Mouse (Mus musculus) lung, embryonic 15.5 days (tissue): ENCODE measurements around the gene Ak7. TPM values are rescaled to one million over a fixed set of nuclear protein-coding genes. Genes with fewer than 3 reads are reported as not detected.

ENCODE experiments used
- ATAC-seq: fragments of 200-750 bp; cut with Nextera tagmentation; 2 replicates; pipeline ENCODE4 v1.8.0; 2017; ENCODE audit warnings: moderate number of reproducible peaks, borderline replicate concordance; ENCODE audit not compliant: low FRiP score, low TSS enrichment; ENCODE audit errors: extremely low read depth
- H3K27ac ChIP-seq: fragments of 300-500 bp; sonication (generic); 2 replicates; pipeline ENCODE4 v1.5.1; 2015; ENCODE audit warnings: moderate library complexity, mild to moderate bottlenecking, inconsistent platforms
- H3K27me3 ChIP-seq: fragments of 300-500 bp; sonication (generic); 2 replicates; pipeline ENCODE4 v1.6.1; 2015; ENCODE audit warnings: inconsistent platforms
- H3K36me3 ChIP-seq: fragments of 300-500 bp; sonication (generic); 2 replicates; pipeline ENCODE4 v1.6.1; 2015; ENCODE audit warnings: inconsistent platforms
- H3K4me1 ChIP-seq: fragments of 300-500 bp; sonication (generic); 2 replicates; pipeline ENCODE4 v1.6.1; 2015; ENCODE audit warnings: inconsistent platforms
- H3K4me2 ChIP-seq: fragments of 300-500 bp; sonication (generic); 2 replicates; pipeline ENCODE4 v1.6.1; 2015; ENCODE audit warnings: inconsistent platforms, mild to moderate bottlenecking, moderate library complexity
- H3K4me3 ChIP-seq: fragments of 300-500 bp; sonication (generic); 2 replicates; pipeline ENCODE4 v1.5.1; 2015; ENCODE audit warnings: mild to moderate bottlenecking, inconsistent platforms
- H3K9ac ChIP-seq: fragments of 300-500 bp; sonication (generic); 2 replicates; pipeline ENCODE4 v1.6.1; 2015; ENCODE audit warnings: inconsistent platforms
- H3K9me3 ChIP-seq: fragments of 300-500 bp; sonication (generic); 2 replicates; pipeline ENCODE4 v1.6.1; 2016; ENCODE audit warnings: inconsistent platforms
- WGBS: fragments of 180-500 bp; shearing (Covaris S2); methylation state at CpG from one replicate; pipeline ENCODE4 v1.1.7; 2015; 5-methylcytosine and 5-hydroxymethylcytosine counted together
- polyA plus RNA-seq: library from polyadenylated mRNA; unstranded; fragments of >200 nt; fragmentation: Nextera tagmentation; extraction: Ambion mirVana; gene quantifications from 2 replicates; pipeline ENCODE4 v1.2.1, GENCODE M21; 2015

The Ak7 gene
- polyA plus RNA-seq, 1 experiment from 2014 or later: 1.0 TPM

DNA sequence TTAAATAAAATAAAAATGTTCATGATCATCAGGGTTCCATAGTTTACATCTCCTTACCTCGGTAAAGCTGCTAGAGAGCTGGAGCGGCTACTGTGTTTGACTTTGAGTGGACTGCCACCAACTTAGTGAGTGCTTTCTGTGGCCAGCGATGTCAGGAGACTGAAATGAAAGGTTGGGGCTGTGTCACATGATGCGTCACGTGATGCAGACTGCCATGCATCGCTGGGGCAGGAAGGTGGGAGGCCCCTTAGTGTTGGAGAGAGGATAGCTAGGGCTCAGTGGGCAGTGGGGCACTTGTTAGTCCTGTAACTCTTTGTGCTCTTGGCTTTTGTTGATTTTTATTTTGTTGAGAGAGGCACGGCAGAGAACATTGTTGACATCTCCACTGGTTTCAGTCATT lies 9.9 kb upstream of the Ak7 start:
- no peaks in the 10 kb centered on the region for H3K4me1 ChIP-seq
- no peaks in the 10 kb centered on the region for H3K27me3 ChIP-seq
- no peaks in the 10 kb centered on the region for H3K9me3 ChIP-seq
- WGBS: 82% methylated on average over 7 of the region's 7 CpGs
- H3K27ac ChIP-seq: no peak overlapping the region
- no peak overlapping the region for H3K4me2 ChIP-seq
- ATAC-seq: no peak
- H3K36me3 ChIP-seq: 0 out of 2 replicates have a peak, but pooled peaks cover 8% of the 10 kb centered on the region
- no peak overlapping the region for H3K4me3 ChIP-seq
- no peak overlapping the region for H3K9ac ChIP-seq

DNA sequence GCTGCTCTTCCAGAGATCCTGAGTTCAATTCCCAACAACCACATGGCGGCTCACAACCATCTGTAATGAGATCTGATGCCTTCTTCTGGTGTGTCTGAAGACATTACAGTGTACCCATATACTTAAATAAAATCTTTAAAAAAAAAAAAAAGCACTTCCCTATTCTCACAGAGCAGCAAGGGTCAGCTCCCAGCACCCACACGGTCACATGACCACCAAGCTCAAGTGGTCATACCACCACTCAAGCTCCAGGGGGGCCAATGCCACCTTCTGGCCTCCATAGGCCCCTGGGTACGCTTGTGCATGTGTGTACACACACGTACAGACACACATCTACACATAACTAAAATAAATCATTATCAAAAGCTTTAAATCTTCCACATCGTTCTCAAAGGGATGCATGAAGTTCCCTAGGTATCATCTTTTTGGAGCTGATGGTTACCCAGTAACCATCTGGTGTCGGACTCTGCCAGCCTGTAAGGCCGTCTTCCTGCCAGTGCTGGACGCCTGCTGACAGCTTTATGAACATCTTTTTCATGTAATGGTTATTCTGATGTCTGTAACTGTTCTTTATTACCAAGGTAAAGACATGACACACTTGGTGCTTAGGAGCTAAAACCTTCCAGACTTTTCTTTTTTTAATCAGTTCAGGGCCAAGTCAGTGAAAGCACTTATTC lies 8.5 kb upstream of the Ak7 start:
- no peak overlapping the region for H3K4me2 ChIP-seq
- H3K9me3 ChIP-seq: no peaks in the 10 kb centered on the region
- H3K27me3 ChIP-seq: no peaks in the 10 kb centered on the region
- no peak overlapping the region for H3K27ac ChIP-seq
- no peak overlapping the region for H3K4me3 ChIP-seq
- peaks cover 14% of the 10 kb centered on the region; the same call in 1 of the 2 replicates for H3K36me3 ChIP-seq
- no peaks in the 10 kb centered on the region for H3K4me1 ChIP-seq
- H3K9ac ChIP-seq: no peak overlapping the region
- WGBS: 88% methylated on average over 8 of the region's 8 CpGs
- ATAC-seq: no peak

DNA sequence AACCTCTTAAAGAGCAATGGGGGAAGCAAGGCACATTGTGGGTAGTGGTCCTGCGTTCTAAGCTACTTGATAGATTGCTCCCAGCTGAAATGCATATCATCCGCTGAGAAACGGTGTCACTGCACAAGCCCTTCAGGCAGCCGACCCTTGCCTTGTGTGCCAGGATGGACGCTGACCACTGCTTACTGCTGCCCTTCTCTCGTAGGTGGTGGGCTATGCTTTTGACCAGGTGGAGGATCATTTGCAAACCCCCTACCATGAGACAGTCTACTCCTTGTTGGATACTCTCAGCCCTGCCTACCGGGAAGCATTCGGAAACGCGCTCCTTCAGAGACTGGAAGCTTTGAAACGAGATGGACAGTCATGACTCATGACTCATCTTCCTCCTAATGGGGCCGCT lies 5.3 kb upstream of the Ak7 start:
- H3K4me2 ChIP-seq: no peak overlapping the region
- no peak overlapping the region for H3K4me3 ChIP-seq
- no peak overlapping the region for H3K27ac ChIP-seq
- ATAC-seq: no peak
- peaks cover 1% of the 10 kb centered on the region; the same call in 1 of the 2 replicates for H3K4me1 ChIP-seq
- H3K9ac ChIP-seq: no peak overlapping the region
- 85% methylated on average over 12 of the region's 12 CpGs for WGBS
- peaks cover 14% of the 10 kb centered on the region; the same call in 1 of the 2 replicates for H3K36me3 ChIP-seq
- H3K9me3 ChIP-seq: no peaks in the 10 kb centered on the region
- no peaks in the 10 kb centered on the region for H3K27me3 ChIP-seq

DNA sequence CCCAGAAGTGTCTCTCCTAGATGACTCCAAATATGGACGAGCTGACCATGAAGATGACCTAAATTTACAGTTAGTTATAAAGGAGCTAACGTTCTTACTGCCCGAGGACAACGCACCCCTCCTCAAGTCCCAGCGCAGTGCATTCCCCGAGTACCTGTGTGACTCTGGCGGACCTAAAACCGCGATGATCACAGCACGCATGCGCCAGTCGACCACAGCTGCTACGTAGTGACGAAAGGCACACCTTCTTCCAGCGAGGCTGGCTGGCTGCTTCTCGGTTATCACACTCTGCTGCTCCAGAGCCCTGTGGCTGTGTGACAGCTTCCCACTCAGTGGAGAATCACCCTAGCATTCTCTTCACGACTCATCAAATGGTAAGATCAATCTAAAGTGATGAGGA lies 12.8 kb downstream of the Ak7 start:
- H3K27ac ChIP-seq: no peak overlapping the region
- H3K36me3 ChIP-seq: no peaks in the 10 kb centered on the region
- H3K9ac ChIP-seq: no peak overlapping the region
- H3K9me3 ChIP-seq: no peaks in the 10 kb centered on the region
- H3K4me2 ChIP-seq: peak overlapping the region; percentile 23; the same call in 1 of the 2 replicates
- no peaks in the 10 kb centered on the region for H3K4me1 ChIP-seq
- ATAC-seq: no peak
- no peak overlapping the region for H3K4me3 ChIP-seq
- no peaks in the 10 kb centered on the region; the same call in 1 of the 2 replicates for H3K27me3 ChIP-seq
- 59% methylated on average over 17 of the region's 17 CpGs for WGBS

DNA sequence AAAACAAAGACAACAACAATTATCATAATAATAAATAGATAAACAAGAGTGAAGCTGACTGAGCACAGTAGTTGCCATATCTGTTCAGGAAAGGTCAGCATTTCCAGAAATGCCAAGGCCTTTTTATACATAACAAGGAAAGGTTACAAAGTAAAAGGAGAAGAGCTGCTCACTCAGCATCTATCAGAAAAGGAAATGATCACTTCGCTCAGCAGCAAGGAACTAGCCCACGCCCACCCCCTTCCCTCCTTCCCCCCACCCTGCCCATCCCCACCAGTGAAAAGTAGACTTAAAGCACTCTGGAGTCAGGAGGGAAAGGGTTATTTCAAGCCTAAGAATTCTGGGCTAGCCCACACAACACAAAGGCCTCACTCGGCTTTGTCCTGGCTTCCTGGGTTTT lies 14.4 kb downstream of the Ak7 start:
- no peak for ATAC-seq
- no peaks in the 10 kb centered on the region for H3K4me1 ChIP-seq
- no peak overlapping the region for H3K4me3 ChIP-seq
- H3K9ac ChIP-seq: no peak overlapping the region
- H3K27ac ChIP-seq: no peak overlapping the region
- no peaks in the 10 kb centered on the region; the same call in 1 of the 2 replicates for H3K27me3 ChIP-seq
- H3K9me3 ChIP-seq: no peaks in the 10 kb centered on the region
- WGBS: 64% methylated on average over 3 of the region's 3 CpGs
- H3K4me2 ChIP-seq: no peak overlapping the region
- H3K36me3 ChIP-seq: no peaks in the 10 kb centered on the region

DNA sequence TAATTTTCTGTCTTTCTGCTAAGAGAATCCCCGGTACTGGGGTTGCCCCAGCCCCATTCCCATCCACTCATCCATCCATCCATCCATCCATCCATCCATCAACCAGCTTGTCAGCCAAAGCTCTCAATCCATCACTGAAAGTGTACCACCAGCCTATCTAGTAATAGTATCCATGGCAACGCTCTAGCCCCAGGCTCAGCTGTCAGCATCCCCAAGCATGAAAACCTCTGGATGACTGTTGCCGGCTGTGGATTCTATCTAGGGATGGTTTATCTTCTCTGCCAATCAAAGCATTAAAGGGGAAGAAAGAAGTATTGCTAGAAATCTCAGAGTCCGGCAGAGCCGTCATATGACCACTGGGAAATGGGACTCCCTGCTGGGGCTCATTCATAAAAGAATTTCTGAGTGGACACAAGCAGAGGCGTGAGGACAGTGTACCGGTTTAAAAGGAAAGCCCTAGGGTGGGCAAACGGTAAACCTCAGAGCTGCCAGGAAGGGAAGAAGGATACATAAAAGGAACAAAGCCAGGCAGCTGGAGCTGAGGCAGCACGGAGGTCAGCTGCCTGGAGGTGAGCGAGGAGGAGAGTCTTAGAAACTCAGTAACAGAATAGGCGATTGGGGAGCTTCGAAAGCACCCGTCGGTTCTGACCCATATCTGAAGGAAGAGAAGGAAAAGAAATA lies 15.8 kb downstream of the Ak7 start:
- Histone ChIP-seq H3K27ac (no peak overlapping the region), H3K9ac (no peak overlapping the region), H3K4me2 (no peak overlapping the region), H3K4me1 (no peaks in the 10 kb centered on the region), H3K9me3 (no peaks in the 10 kb centered on the region), H3K4me3 (no peak overlapping the region), H3K27me3 (no peaks in the 10 kb centered on the region; the same call in 1 of the 2 replicates), H3K36me3 (no peaks in the 10 kb centered on the region)
- WGBS: 50% methylated on average over 14 of the region's 14 CpGs
- ATAC-seq: no peak

DNA sequence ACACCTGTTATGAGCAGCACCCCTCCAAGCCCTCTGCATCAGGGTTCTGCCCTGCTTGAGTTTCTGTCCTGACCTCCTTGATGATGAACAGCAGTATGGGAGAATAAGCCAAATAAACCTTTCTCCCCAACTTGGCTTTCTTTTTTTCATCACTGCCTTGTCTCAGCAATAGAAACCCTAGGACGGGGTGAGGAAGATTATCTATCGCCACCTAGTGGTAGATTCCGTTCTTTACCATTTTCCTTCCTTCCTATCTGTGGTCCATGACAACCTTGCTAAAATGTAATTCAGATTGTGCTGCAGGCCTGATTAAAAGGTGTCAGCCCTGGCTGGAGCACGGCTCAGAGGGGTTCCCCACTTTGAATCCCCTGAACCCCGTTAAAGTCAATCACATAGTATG lies 16.9 kb downstream of the Ak7 start:
- WGBS: 2% methylated on average over 5 of the region's 5 CpGs
- H3K27me3 ChIP-seq: no peaks in the 10 kb centered on the region; the same call in 1 of the 2 replicates
- no peak overlapping the region for H3K4me2 ChIP-seq
- H3K27ac ChIP-seq: no peak overlapping the region
- ATAC-seq: peak; percentile 23; the same call in 1 of the 2 replicates
- H3K9ac ChIP-seq: no peak overlapping the region
- H3K9me3 ChIP-seq: no peaks in the 10 kb centered on the region
- H3K4me1 ChIP-seq: no peaks in the 10 kb centered on the region
- H3K36me3 ChIP-seq: no peaks in the 10 kb centered on the region
- H3K4me3 ChIP-seq: no peak overlapping the region

DNA sequence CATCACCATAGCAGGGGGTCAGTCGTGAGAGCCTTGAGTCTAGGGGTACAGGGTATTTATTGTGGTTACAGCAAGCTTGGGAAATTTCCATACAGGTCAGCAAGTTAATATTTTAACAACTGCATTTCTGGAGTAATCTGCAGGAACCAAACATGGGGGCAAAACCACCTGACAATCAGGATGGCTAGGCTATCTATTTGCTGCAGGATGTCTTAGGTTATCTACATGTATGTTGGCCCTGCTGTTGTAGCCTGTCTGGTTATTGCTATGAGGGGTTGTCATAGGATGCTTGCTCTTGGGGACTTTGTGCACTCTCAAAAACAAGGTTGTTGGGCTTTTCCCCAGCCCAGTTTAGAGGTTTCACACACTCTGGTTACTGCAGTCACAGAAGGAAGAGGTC lies 18.8 kb downstream of the Ak7 start:
- Histone ChIP-seq H3K9me3 (no peaks in the 10 kb centered on the region), H3K27me3 (no peaks in the 10 kb centered on the region; the same call in 1 of the 2 replicates), H3K36me3 (no peaks in the 10 kb centered on the region), H3K4me2 (no peak overlapping the region), H3K27ac (no peak overlapping the region), H3K4me3 (no peak overlapping the region), H3K4me1 (no peaks in the 10 kb centered on the region), H3K9ac (no peak overlapping the region)
- ATAC-seq: no peak
- WGBS: 42% methylated on average over 1 of the region's 1 CpGs

DNA sequence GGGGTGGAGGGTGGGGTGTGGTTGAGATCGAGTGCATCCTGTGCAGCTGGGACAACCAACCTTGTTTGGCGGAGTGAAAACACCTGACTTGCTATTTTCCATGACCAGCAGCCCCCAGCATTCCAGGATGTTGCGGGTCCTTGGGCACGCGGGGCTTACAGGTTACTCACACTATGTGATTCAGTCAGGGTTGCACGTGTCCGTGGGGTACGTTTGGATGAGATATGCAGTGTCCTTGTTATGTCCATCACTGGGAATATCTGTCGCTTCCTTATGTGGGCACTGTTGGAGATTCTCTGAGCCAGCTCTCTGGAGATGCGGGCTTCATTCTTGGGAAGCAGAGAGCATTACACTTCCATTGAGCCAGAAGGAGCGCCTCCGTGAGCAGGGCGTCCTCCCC lies 20.0 kb downstream of the Ak7 start:
- H3K9ac ChIP-seq: no peak overlapping the region
- H3K4me3 ChIP-seq: no peak overlapping the region
- no peaks in the 10 kb centered on the region for H3K36me3 ChIP-seq
- H3K4me1 ChIP-seq: no peaks in the 10 kb centered on the region
- H3K9me3 ChIP-seq: no peaks in the 10 kb centered on the region
- WGBS: 70% methylated on average over 13 of the region's 13 CpGs
- no peak for ATAC-seq
- H3K27me3 ChIP-seq: no peaks in the 10 kb centered on the region; the same call in 1 of the 2 replicates
- H3K27ac ChIP-seq: no peak overlapping the region
- H3K4me2 ChIP-seq: no peak overlapping the region

DNA sequence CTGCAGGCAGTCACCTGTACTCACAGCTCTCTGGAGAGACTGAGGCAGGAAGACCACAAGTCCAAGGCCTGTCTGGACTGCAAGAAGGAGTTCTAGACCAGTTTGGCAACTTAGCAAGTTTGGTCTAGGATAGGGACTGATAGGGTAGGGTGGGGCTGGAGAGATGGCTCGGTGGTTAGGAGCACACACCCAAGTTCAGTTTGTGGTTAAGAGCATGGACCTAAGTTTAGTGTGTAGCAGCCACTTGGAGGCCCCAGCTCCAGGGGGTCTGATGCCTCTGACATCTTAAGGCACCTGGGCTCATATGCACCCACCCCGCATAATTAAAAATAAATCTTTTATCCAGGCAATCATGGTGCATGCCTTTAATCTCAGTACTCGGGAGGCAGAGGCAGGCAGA lies 21.5 kb downstream of the Ak7 start:
- ATAC-seq: no peak
- WGBS: 69% methylated on average over 3 of the region's 3 CpGs
- no peak overlapping the region for H3K4me2 ChIP-seq
- H3K4me1 ChIP-seq: no peaks in the 10 kb centered on the region
- no peaks in the 10 kb centered on the region for H3K9me3 ChIP-seq
- no peak overlapping the region for H3K27ac ChIP-seq
- no peaks in the 10 kb centered on the region for H3K36me3 ChIP-seq
- H3K4me3 ChIP-seq: no peak overlapping the region
- H3K27me3 ChIP-seq: no peaks in the 10 kb centered on the region
- H3K9ac ChIP-seq: no peak overlapping the region

DNA sequence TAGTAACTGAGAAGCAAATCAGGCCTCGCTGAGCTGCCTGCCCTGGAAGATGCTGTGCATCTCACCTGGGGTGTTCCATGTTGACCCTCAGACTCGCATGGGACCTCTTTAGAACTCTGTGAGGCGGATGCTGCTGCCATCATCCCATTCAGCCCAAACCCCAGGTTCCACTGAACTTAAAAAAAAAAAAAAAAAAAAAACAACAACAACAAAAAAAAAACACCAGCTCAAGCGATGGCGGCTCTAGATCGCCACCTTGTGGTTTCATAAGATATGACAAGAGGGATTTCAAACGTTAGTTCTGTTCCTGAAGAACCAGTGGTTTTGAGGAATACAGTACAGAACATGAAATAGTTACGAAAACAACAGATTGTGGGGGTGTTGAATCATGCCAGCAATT lies 22.2 kb downstream of the Ak7 start:
- Histone ChIP-seq H3K9ac (no peak overlapping the region), H3K27ac (no peak overlapping the region), H3K4me1 (no peaks in the 10 kb centered on the region), H3K27me3 (no peaks in the 10 kb centered on the region), H3K36me3 (no peaks in the 10 kb centered on the region), H3K9me3 (no peaks in the 10 kb centered on the region), H3K4me2 (no peak overlapping the region), H3K4me3 (no peak overlapping the region)
- 35% methylated on average over 8 of the region's 8 CpGs for WGBS
- no peak for ATAC-seq

DNA sequence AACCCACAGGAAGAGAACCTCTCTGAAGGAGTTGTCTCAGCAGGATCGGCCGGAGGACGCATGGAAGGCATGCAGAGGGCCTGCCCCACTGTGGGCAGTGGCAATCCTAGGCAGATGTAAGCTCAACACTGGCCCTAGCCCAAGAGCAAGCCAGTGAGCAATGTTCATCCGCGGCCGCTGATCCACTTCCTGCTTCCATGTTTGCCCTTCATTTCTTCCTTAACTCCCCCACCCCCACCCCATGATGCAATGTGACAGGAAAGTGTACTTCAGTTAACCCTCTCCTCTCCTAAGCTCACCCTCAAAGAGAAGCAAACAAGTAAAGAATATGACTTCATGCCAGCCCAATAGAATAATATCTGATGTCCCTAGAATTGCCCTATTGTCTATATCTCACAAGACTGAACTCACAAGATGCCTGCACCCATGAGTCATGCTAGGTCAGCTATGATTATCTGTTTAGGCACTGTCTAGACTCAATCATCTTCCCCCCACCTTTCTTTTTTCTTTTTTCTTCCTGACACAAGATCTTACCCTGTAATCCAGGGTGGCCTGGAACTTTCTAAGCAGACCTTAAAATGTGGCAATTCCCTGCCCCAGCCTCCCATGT lies 25.2 kb downstream of the Ak7 start:
- ATAC-seq: no peak
- Histone ChIP-seq H3K9ac (no peak overlapping the region), H3K36me3 (no peaks in the 10 kb centered on the region), H3K4me3 (no peak overlapping the region), H3K27ac (no peak overlapping the region), H3K4me2 (no peak overlapping the region), H3K4me1 (no peaks in the 10 kb centered on the region), H3K27me3 (no peaks in the 10 kb centered on the region), H3K9me3 (no peaks in the 10 kb centered on the region)
- 60% methylated on average over 6 of the region's 6 CpGs for WGBS
